Mouse (Mus musculus) ES-Bruce4 (cell line): ENCODE data around the gene Adk.

Experiments used
- CTCF ChIP-seq: IDR thresholded peaks from one replicate; pipeline ENCODE4 v1.8.1; 2011; ENCODE audit warnings: low read depth, low read length
- EP300 ChIP-seq: IDR thresholded peaks from 2 replicates; pipeline ENCODE4 v1.6.1; 2011; ENCODE audit warnings: low read depth, low read length; ENCODE audit not compliant: insufficient read depth

GRCm38 (mm10) chr14:21101562-21101961 lies 49.2 kb downstream of the Adk start:
- no peak for TF ChIP-seq EP300
- no peak for TF ChIP-seq CTCF
